Mouse (Mus musculus) CH12.LX (cell line): ENCODE results near the gene Lgals7. TPM values are rescaled to one million over a fixed set of nuclear protein-coding genes. Genes with fewer than 3 reads are reported as not detected.

Source experiments
- DNase-seq: peaks from one replicate; pipeline ENCODE4 v3.0.0-alpha.2; 2013; ENCODE audit errors: extremely low read depth
- H3K27ac ChIP-seq: 2 replicates; pipeline ENCODE4 v1.5.1; 2012; ENCODE audit warnings: low read depth, mild to moderate bottlenecking, control low read depth, moderate library complexity; ENCODE audit not compliant: insufficient read depth
- H3K27me3 ChIP-seq: replicated peaks from 2 replicates; pipeline ENCODE3; 2012; ENCODE audit warnings: inconsistent platforms
- H3K36me3 ChIP-seq, 2 experiments: replicated peaks in 1 of 2; 2 replicates each; pipeline versions ENCODE3 to v1.6.1; 2012; ENCODE audit warnings: inconsistent platforms in 1 of 2, low read length in 1 of 2, mild to moderate bottlenecking in 1 of 2, mixed read lengths in 1 of 2, moderate library complexity in 1 of 2; ENCODE audit not compliant: control insufficient read depth in 1 of 2, insufficient read depth in 1 of 2
- H3K4me1 ChIP-seq, 2 experiments: 2 replicates each; pipeline ENCODE4 v1.6.1; 2012; ENCODE audit warnings: inconsistent platforms in 1 of 2, moderate library complexity in 1 of 2; ENCODE audit not compliant: insufficient read depth in 2 of 2, control insufficient read depth in 1 of 2
- H3K4me2 ChIP-seq: 2 replicates; pipeline ENCODE4 v1.6.1; 2012; ENCODE audit warnings: low read depth, mild to moderate bottlenecking, control low read depth; ENCODE audit not compliant: poor library complexity, insufficient read depth, severe bottlenecking
- H3K4me3 ChIP-seq, 3 experiments: fragments of 150-350 bp in 1 of 3; sonication (generic) in 1 of 3; replicated peaks in 1 of 3; 2 replicates each; pipeline versions ENCODE3 to v1.5.1; 2011 to 2012; ENCODE audit warnings: low read depth in 2 of 3, low read length in 2 of 3, mild to moderate bottlenecking in 2 of 3, moderate library complexity in 2 of 3, control low read depth in 1 of 3, improper control_type of control experiment in 1 of 3, inconsistent platforms in 1 of 3, mixed read lengths in 1 of 3; ENCODE audit not compliant: poor library complexity in 1 of 3
- H3K79me2 ChIP-seq: replicated peaks from 2 replicates; pipeline ENCODE4 v1.6.1; 2012; ENCODE audit warnings: mild to moderate bottlenecking, moderate library complexity; ENCODE audit not compliant: control insufficient read depth, poor library complexity, insufficient read depth, severe bottlenecking; ENCODE audit errors: extremely low read depth
- H3K9ac ChIP-seq: 2 replicates; pipeline ENCODE4 v1.6.1; 2012; ENCODE audit warnings: low read depth, mild to moderate bottlenecking, control low read depth, moderate library complexity; ENCODE audit not compliant: insufficient read depth
- H3K9me3 ChIP-seq: replicated peaks from 2 replicates; pipeline ENCODE3; 2012; ENCODE audit warnings: low read length, inconsistent platforms, mixed read lengths
- BHLHE40 ChIP-seq: IDR thresholded peaks from 2 replicates; pipeline ENCODE4 v1.6.1; 2011; ENCODE audit warnings: mild to moderate bottlenecking, low read depth, low read length, improper control_type of control experiment
- CTCF ChIP-seq, 2 experiments: IDR thresholded peaks in 1 of 2; conservative IDR thresholded peaks in 1 of 2; 2 replicates each; pipeline ENCODE4 v1.5.1; 2011 to 2012; ENCODE audit warnings: low read depth in 2 of 2, low read length in 2 of 2, improper control_type of control experiment in 1 of 2, inconsistent platforms in 1 of 2, mild to moderate bottlenecking in 1 of 2, moderate library complexity in 1 of 2
- ELF1 ChIP-seq: IDR thresholded peaks from 2 replicates; pipeline ENCODE4 v1.6.1; 2014; ENCODE audit warnings: low read depth, mild to moderate bottlenecking, inconsistent platforms, low read length, improper control_type of control experiment
- IRF4 ChIP-seq: IDR thresholded peaks from 2 replicates; pipeline ENCODE4 v1.6.1; 2014; ENCODE audit warnings: low read depth, mild to moderate bottlenecking, inconsistent platforms, low read length, improper control_type of control experiment
- MAFK ChIP-seq: IDR thresholded peaks from 2 replicates; pipeline ENCODE4 v1.6.1; 2011; ENCODE audit warnings: low read length, improper control_type of control experiment; ENCODE audit not compliant: insufficient replicate concordance
- MAX ChIP-seq: IDR thresholded peaks from 2 replicates; pipeline ENCODE4 v1.6.1; 2011; ENCODE audit warnings: low read length, improper control_type of control experiment
- MXI1 ChIP-seq: IDR thresholded peaks from 2 replicates; pipeline ENCODE4 v1.6.1; 2011; ENCODE audit warnings: mild to moderate bottlenecking, low read depth, low read length, improper control_type of control experiment
- MYC ChIP-seq: IDR thresholded peaks from 2 replicates; pipeline ENCODE4 v1.6.1; 2011; ENCODE audit warnings: low read depth, mild to moderate bottlenecking, improper control_type of control experiment, low read length
- NELFE ChIP-seq: IDR thresholded peaks from 2 replicates; pipeline ENCODE4 v1.6.1; 2011; ENCODE audit warnings: low read depth, low read length, improper control_type of control experiment
- NRF1 ChIP-seq: IDR thresholded peaks from 2 replicates; pipeline ENCODE4 v1.6.1; 2014; ENCODE audit warnings: low read depth, mild to moderate bottlenecking, inconsistent platforms, low read length, improper control_type of control experiment, moderate library complexity
- PAX5 ChIP-seq: IDR thresholded peaks from 2 replicates; pipeline ENCODE4 v1.6.1; 2012; ENCODE audit warnings: low read length, inconsistent platforms, mixed read lengths
- POLR2A ChIP-seq: IDR thresholded peaks from 2 replicates; pipeline ENCODE4 v1.6.1; 2011; ENCODE audit warnings: low read depth, mild to moderate bottlenecking, improper control_type of control experiment, low read length
- RCOR1 ChIP-seq: conservative IDR thresholded peaks from 2 replicates; pipeline ENCODE4 v1.6.1; 2012; ENCODE audit warnings: low read depth, mild to moderate bottlenecking, inconsistent platforms, low read length, improper control_type of control experiment
- SIN3A ChIP-seq: IDR thresholded peaks from 2 replicates; pipeline ENCODE4 v1.6.1; 2012; ENCODE audit warnings: low read length, improper control_type of control experiment, inconsistent platforms
- SMC3 ChIP-seq: IDR thresholded peaks from 2 replicates; pipeline ENCODE4 v1.6.1; 2011; ENCODE audit warnings: low read depth, low read length, improper control_type of control experiment
- UBTF ChIP-seq: IDR thresholded peaks from 2 replicates; pipeline ENCODE4 v1.6.1; 2012; ENCODE audit warnings: low read depth, mild to moderate bottlenecking, inconsistent platforms, low read length, improper control_type of control experiment, moderate library complexity
- USF1 ChIP-seq: IDR thresholded peaks from 2 replicates; pipeline ENCODE4 v1.6.1; 2014; ENCODE audit warnings: low read depth, mild to moderate bottlenecking, inconsistent platforms, low read length, improper control_type of control experiment
- USF2 ChIP-seq: conservative IDR thresholded peaks from 2 replicates; pipeline ENCODE4 v1.6.1; 2011; ENCODE audit warnings: low read depth, low read length, improper control_type of control experiment
- ZMIZ1 ChIP-seq: IDR thresholded peaks from 2 replicates; pipeline ENCODE4 v1.6.1; 2012; ENCODE audit warnings: low read depth, mild to moderate bottlenecking, inconsistent platforms, low read length, improper control_type of control experiment
- ZNF384 ChIP-seq: IDR thresholded peaks from 2 replicates; pipeline ENCODE4 v1.6.1; 2012; ENCODE audit warnings: low read depth, low read length, improper control_type of control experiment, inconsistent platforms
- dilution Hi-C: fragments of 300-500 bp; cut with MboI; formaldehyde crosslinking; loops from 2 replicates; pipeline ENCODE4 v1.14.3; 2020; ENCODE audit warnings: low sequenced_read_pairs; ENCODE audit not compliant: extremely low pct_unique_long_range_greater_than_20kb, extremely low pct_ligation_motif_present
- in situ Hi-C: fragments of 300-500 bp; cut with MboI; formaldehyde crosslinking; loops from 3 replicates; pipeline ENCODE4 v1.14.3; 2019; ENCODE audit warnings: low sequenced_read_pairs, low pct_ligation_motif_present, low pct_unique_long_range_greater_than_20kb, mixed read lengths
- polyA plus RNA-seq: library from polyadenylated mRNA; unstranded; fragments of >175 nt; gene quantifications from 2 replicates; pipeline ENCODE4 v1.2.1, GENCODE M21; 2012; ENCODE audit warnings: low read depth; ENCODE audit not compliant: insufficient read length
- total RNA-seq, 2 experiments: library from RNA; depleted of rRNA; stranded (reverse); fragments of 300-350 nt in 1 of 2; fragments of >200 nt in 1 of 2; gene quantifications; 2 replicates each; pipeline ENCODE4 v1.2.3; 2012 to 2014

The Lgals7 gene
- total and polyA plus RNA-seq, 3 experiments: not detected

DNA sequence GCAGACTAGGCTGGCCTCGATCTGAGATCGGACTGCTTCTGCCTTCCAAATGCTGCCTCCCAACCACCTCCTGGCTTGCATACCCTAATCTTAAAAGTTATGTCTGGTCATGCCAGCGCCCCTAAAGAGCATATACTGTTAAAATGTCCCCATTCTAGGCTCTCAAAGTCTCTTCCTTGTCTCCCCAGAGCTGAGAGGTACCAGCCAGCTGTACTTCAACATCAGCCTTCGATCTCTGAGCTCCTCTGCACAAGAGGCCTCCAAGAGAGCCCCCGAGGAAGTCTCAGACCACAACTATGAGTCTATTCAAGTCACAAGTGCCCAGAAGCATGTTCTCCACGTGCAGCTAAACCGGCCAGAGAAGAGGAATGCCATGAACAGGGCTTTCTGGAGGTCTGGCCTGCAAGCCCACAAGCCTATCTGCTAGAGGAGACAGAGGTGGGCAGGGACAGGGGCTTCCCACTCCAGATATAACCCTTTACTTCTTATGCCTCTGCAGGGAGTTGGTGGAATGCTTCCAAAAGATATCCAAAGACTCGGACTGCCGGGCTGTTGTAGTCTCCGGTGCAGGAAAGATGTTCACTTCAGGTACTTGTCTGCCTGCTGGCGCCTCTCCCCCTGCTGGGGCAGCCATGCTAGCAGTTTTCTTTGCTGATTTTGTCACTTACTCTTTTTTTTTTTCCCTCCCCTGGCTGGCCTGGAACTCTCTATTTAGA, 37.8 kb upstream of the Lgals7 start:
- peaks cover 15 to 49% of the 10 kb centered on the region in 2 experiments for H3K4me1 ChIP-seq
- in situ Hi-C loops (loop anchor here (5.0 kb wide), 1 partner anchor 41 kb away; no protein-coding TSS in a partner anchor), dilution Hi-C loops (no loop called here)
- peak overlapping the region; percentile 78 for H3K9ac ChIP-seq
- H3K9me3 ChIP-seq: peaks cover 7% of the 10 kb centered on the region
- H3K79me2 ChIP-seq: 0 out of 2 replicates have a peak, but pooled peaks cover 2% of the 10 kb centered on the region
- 0 out of 2 replicates have a peak, but pooled peaks have one; percentile 32 for TF ChIP-seq ZMIZ1
- 0 out of 2 replicates have a peak, but pooled peaks have one; percentile 9 for TF ChIP-seq ELF1
- no peak for TF ChIP-seq USF2
- peak; percentile 32; the same call in 1 of the 2 replicates for TF ChIP-seq MXI1
- no peak for TF ChIP-seq USF1
- peak; percentile 36 for TF ChIP-seq POLR2A
- TF ChIP-seq CTCF (conservative IDR thresholded peaks at IDR 0.05 in 1 of 2, IDR thresholded peaks at IDR 0.05 in 1 of 2; ENCODE audit: low read depth in 2 of 2, low read length in 2 of 2): peak in 1 of 2 experiments; percentile 54; a peak in 2 of 4 replicates
- peak; percentile 89 for TF ChIP-seq ZNF384
- peak; percentile 67 for TF ChIP-seq BHLHE40
- TF ChIP-seq SIN3A: peak; percentile 41; the same call in 1 of the 2 replicates
- no peak for TF ChIP-seq RCOR1
- TF ChIP-seq MAFK: no peak
- TF ChIP-seq MYC: no peak
- peak; percentile 46 for TF ChIP-seq SMC3
- no peak for TF ChIP-seq IRF4
- 0 out of 2 replicates have a peak, but pooled peaks have one; percentile 22 for TF ChIP-seq NELFE
- TF ChIP-seq MAX: peak; percentile 43; the same call in 1 of the 2 replicates
- TF ChIP-seq UBTF: 0 out of 2 replicates have a peak, but pooled peaks have one; percentile 36
- peak; percentile 43 for TF ChIP-seq NRF1
- H3K4me2 ChIP-seq: peak overlapping the region; percentile 58
- H3K4me3 ChIP-seq: peak overlapping the region; percentile 56 to 58 (median 57)
- no peaks in the 10 kb centered on the region for H3K27me3 ChIP-seq
- peak overlapping the region; percentile 26 for H3K27ac ChIP-seq
- H3K36me3 ChIP-seq: peaks cover 33 to 45% of the 10 kb centered on the region in 2 experiments
- DNase-seq: no peak

DNA sequence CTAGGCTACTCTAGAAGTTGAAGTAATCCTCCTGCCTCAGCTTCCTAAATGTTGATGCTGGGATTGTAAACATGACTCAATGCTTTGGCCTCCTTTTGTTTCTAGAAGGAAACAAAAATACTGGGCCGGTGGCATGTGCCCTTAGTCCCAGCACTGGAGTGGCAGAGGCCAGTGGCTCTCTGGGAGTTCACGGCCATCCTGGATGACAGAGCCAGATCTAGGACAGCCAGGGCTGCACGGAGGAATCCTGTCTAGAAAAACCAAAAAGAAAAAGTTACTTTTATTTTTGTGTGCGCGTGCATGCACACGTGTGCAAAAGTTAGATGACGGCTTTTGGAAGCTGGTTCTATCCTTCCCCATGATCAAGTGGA, 37.3 kb upstream of the Lgals7 start:
- Histone ChIP-seq H3K79me2 (0 out of 2 replicates have a peak, but pooled peaks cover 2% of the 10 kb centered on the region), H3K27ac (no peak overlapping the region), H3K4me2 (peak overlapping the region; percentile 58), H3K4me3 (peak overlapping the region in 1 of 3 experiments; percentile 57), H3K36me3 (peaks cover 31 to 45% of the 10 kb centered on the region in 2 experiments), H3K9me3 (peaks cover 10% of the 10 kb centered on the region), H3K27me3 (no peaks in the 10 kb centered on the region), H3K9ac (peak overlapping the region; percentile 78), H3K4me1 (peaks cover 14 to 44% of the 10 kb centered on the region in 2 experiments)
- in situ Hi-C loops (loop anchor here (5.0 kb wide), 1 partner anchor 41 kb away; no protein-coding TSS in a partner anchor), dilution Hi-C loops (no loop called here)
- TF ChIP-seq NELFE (no peak), ZNF384 (no peak), PAX5 (no peak), BHLHE40 (no peak)
- no peak for DNase-seq
